Mouse (Mus musculus) midbrain, postnatal 0 days (tissue): Measurements from ENCODE around the gene Rhot2. TPM values are rescaled to one million over a fixed set of nuclear protein-coding genes. Genes with fewer than 3 reads are reported as not detected.

Experiments
- ATAC-seq: fragments of 200-750 bp; cut with Nextera tagmentation; 2 replicates; pipeline ENCODE4 v1.8.0; 2017; ENCODE audit warnings: moderate number of reproducible peaks, mild to moderate bottlenecking, moderate TSS enrichment, moderate library complexity; ENCODE audit not compliant: low FRiP score
- DNase-seq: peaks from one replicate; pipeline ENCODE4 v3.0.0-alpha.2; 2015; ENCODE audit warnings: low spot score
- H3K27ac ChIP-seq: fragments of 300-500 bp; sonication (generic); 2 replicates; pipeline ENCODE4 v1.5.1; 2014; ENCODE audit warnings: low read depth, mild to moderate bottlenecking, low read length, mixed read lengths
- H3K27me3 ChIP-seq: fragments of 300-500 bp; sonication (generic); 2 replicates; pipeline ENCODE4 v1.6.1; 2014; ENCODE audit warnings: low read length, control low read depth, mixed read lengths; ENCODE audit not compliant: insufficient read depth
- H3K36me3 ChIP-seq: fragments of 300-500 bp; sonication (generic); 2 replicates; pipeline ENCODE4 v1.6.1; 2014; ENCODE audit warnings: low read length, control low read depth, mixed read lengths; ENCODE audit not compliant: insufficient read depth
- H3K4me1 ChIP-seq: fragments of 300-500 bp; sonication (generic); 2 replicates; pipeline ENCODE4 v1.6.1; 2014; ENCODE audit warnings: mild to moderate bottlenecking, control low read depth, antibody characterized with exemption, low read length, mixed read lengths; ENCODE audit not compliant: insufficient read depth
- H3K4me2 ChIP-seq: fragments of 300-500 bp; sonication (generic); 2 replicates; pipeline ENCODE4 v1.6.1; 2014; ENCODE audit warnings: low read depth, mild to moderate bottlenecking, low read length, mixed read lengths; ENCODE audit not compliant: poor library complexity, severe bottlenecking
- H3K4me3 ChIP-seq: fragments of 300-500 bp; sonication (generic); 2 replicates; pipeline ENCODE4 v1.5.1; 2014; ENCODE audit warnings: low read depth, mild to moderate bottlenecking, low read length, moderate library complexity
- H3K9ac ChIP-seq: fragments of 300-500 bp; sonication (generic); replicated peaks from 2 replicates; pipeline ENCODE4 v1.6.1; 2014; ENCODE audit warnings: mild to moderate bottlenecking, low read length, moderate library complexity, mixed read lengths; ENCODE audit not compliant: poor library complexity, severe bottlenecking
- H3K9me3 ChIP-seq: fragments of 300-500 bp; sonication (generic); 2 replicates; pipeline ENCODE4 v1.6.1; 2016; ENCODE audit warnings: low read length, control low read depth
- CTCF ChIP-seq: IDR thresholded peaks from 2 replicates; pipeline ENCODE4 v1.5.1; 2016; ENCODE audit warnings: antibody characterized with exemption, mild to moderate bottlenecking
- WGBS: fragments of 180-500 bp; shearing (Covaris S2); extraction: QIAGEN DNeasy Blood & Tissue Kit; methylation state at CpG from one replicate; pipeline ENCODE4 v1.1.7; 2014; 5-methylcytosine and 5-hydroxymethylcytosine counted together
- polyA plus RNA-seq: library from polyadenylated mRNA; unstranded; fragments of >200 nt; fragmentation: Nextera tagmentation; extraction: Ambion mirVana; gene quantifications from 2 replicates; pipeline ENCODE4 v1.2.1, GENCODE M21; 2015
- total RNA-seq: library from RNA; depleted of rRNA; stranded (reverse); fragments of >200 nt; gene quantifications from 2 replicates; pipeline ENCODE4 v1.2.3, GENCODE M21; 2014

Gene Rhot2
- total and polyA plus RNA-seq, 2 experiments from 2014 or later = 16.2 to 49.2 TPM

GRCm38 (mm10) chr17:25883824-25884223 lies 39.2 kb upstream of the Rhot2 start:
- DNase-seq = peak; percentile 29
- 88% methylated on average over 3 of the region's 3 CpGs for WGBS
- Histone ChIP-seq H3K27ac (no peak overlapping the region), H3K27me3 (no peaks in the 10 kb centered on the region), H3K4me3 (no peak overlapping the region), H3K9me3 (no peaks in the 10 kb centered on the region), H3K4me2 (no peak overlapping the region), H3K4me1 (peaks cover 2% of the 10 kb centered on the region; the same call in 1 of the 2 replicates), H3K9ac (no peak overlapping the region), H3K36me3 (peaks cover 36% of the 10 kb centered on the region)
- no peak for ATAC-seq
- peak; percentile 57 for TF ChIP-seq CTCF

GRCm38 (mm10) chr17:25883268-25883667 lies 38.6 kb upstream of the Rhot2 start:
- ATAC-seq (no peak), DNase-seq (no peak)
- Histone ChIP-seq H3K9me3 (no peaks in the 10 kb centered on the region), H3K4me3 (no peak overlapping the region), H3K9ac (no peak overlapping the region), H3K36me3 (peaks cover 41% of the 10 kb centered on the region), H3K4me1 (peaks cover 2% of the 10 kb centered on the region; the same call in 1 of the 2 replicates), H3K27me3 (no peaks in the 10 kb centered on the region), H3K27ac (no peak overlapping the region), H3K4me2 (no peak overlapping the region)
- WGBS = 74% methylated on average over 8 of the region's 8 CpGs
- no peak for TF ChIP-seq CTCF

GRCm38 (mm10) chr17:25882306-25882705 lies 37.7 kb upstream of the Rhot2 start:
- Histone ChIP-seq H3K27me3 (no peaks in the 10 kb centered on the region), H3K27ac (no peak overlapping the region), H3K4me2 (no peak overlapping the region), H3K4me1 (peaks cover 2% of the 10 kb centered on the region; the same call in 1 of the 2 replicates), H3K9ac (no peak overlapping the region), H3K4me3 (no peak overlapping the region), H3K9me3 (no peaks in the 10 kb centered on the region), H3K36me3 (peaks cover 40% of the 10 kb centered on the region)
- DNase-seq (no peak), ATAC-seq (no peak)
- WGBS = 38% methylated on average over 5 of the region's 5 CpGs
- 0 out of 2 replicates have a peak, but pooled peaks have one; percentile 28 for TF ChIP-seq CTCF

- Histone ChIP-seq H3K9ac (no peak overlapping the region), H3K27ac (no peak overlapping the region), H3K4me2 (no peak overlapping the region), H3K9me3 (no peaks in the 10 kb centered on the region), H3K27me3 (no peaks in the 10 kb centered on the region), H3K4me1 (peaks cover 7% of the 10 kb centered on the region), H3K36me3 (peaks cover 40% of the 10 kb centered on the region), H3K4me3 (no peak overlapping the region)
- DNase-seq (no peak), ATAC-seq (no peak)
- TF ChIP-seq CTCF = no peak
- WGBS = 33% methylated on average over 4 of the region's 4 CpGs
Observed at GRCm38 (mm10) chr17:25881691-25882090, 37.0 kb upstream of the Rhot2 start.

GRCm38 (mm10) chr17:25880913-25881641 lies 36.4 kb upstream of the Rhot2 start:
- H3K36me3 ChIP-seq = peaks cover 40% of the 10 kb centered on the region
- DNase-seq = no peak
- WGBS = 9% methylated on average over 5 of the region's 5 CpGs
- no peak overlapping the region for H3K9ac ChIP-seq
- H3K4me2 ChIP-seq = no peak overlapping the region
- peaks cover 13% of the 10 kb centered on the region for H3K4me1 ChIP-seq
- H3K9me3 ChIP-seq = no peaks in the 10 kb centered on the region
- 0 out of 2 replicates have a peak overlapping the region, but pooled peaks have one; percentile 32 for H3K27ac ChIP-seq
- no peak for TF ChIP-seq CTCF
- ATAC-seq = no peak
- no peak overlapping the region for H3K4me3 ChIP-seq
- no peaks in the 10 kb centered on the region for H3K27me3 ChIP-seq

- 26% methylated on average over 5 of the region's 5 CpGs for WGBS
- ATAC-seq (no peak), DNase-seq (peak; percentile 21)
- no peak for TF ChIP-seq CTCF
- Histone ChIP-seq H3K4me3 (no peak within 1 kb of the TSS), H3K4me1 (peaks cover 14% of the 10 kb centered on the region), H3K36me3 (peaks cover 40% of the 10 kb centered on the region), H3K9ac (no peak within 1 kb of the TSS), H3K27ac (peak within 1 kb of the TSS; percentile 32; the same call in 1 of the 2 replicates), H3K27me3 (no peaks in the 10 kb centered on the region), H3K9me3 (no peaks in the 10 kb centered on the region), H3K4me2 (no peak within 1 kb of the TSS)
Observed at GRCm38 (mm10) chr17:25880196-25880910, 35.7 kb upstream of the Rhot2 start, which contains the start of gene Wfikkn1. Gene Wfikkn1, minus strand, starts transcription at chr17:25880858.
